Mouse (Mus musculus): ENCODE results near the gene Sergef. TPM values are rescaled to one million over a fixed set of nuclear protein-coding genes. Genes with fewer than 3 reads are reported as not detected.

The Sergef gene
- polyA plus RNA-seq, 1 experiment = 10.8 TPM

- peak; percentile 49 for DNase-seq (ENCODE audit: low read depth)
These were observed 23.1 kb downstream of the Sergef start for GRCm38 (mm10) chr7:46616429-46617005.

GRCm38 (mm10) chr7:46615256-46615977, 24.2 kb downstream of the Sergef start:
- DNase-seq (ENCODE audit: low read depth) = no peak

GRCm38 (mm10) chr7:46614263-46614662, 25.3 kb downstream of the Sergef start:
- DNase-seq (ENCODE audit: low read depth) = no peak

GRCm38 (mm10) chr7:46613091-46613490, 26.5 kb downstream of the Sergef start:
- DNase-seq (ENCODE audit: low read depth) = no peak

- no peak for DNase-seq (ENCODE audit: low read depth)
These were observed 27.1 kb downstream of the Sergef start for GRCm38 (mm10) chr7:46612421-46612937.

- DNase-seq (ENCODE audit: low read depth) = no peak
These were observed 27.6 kb downstream of the Sergef start for GRCm38 (mm10) chr7:46611970-46612369.

GRCm38 (mm10) chr7:46609317-46609716, 30.3 kb downstream of the Sergef start:
- DNase-seq (ENCODE audit: low read depth) = no peak

- no peak for DNase-seq (ENCODE audit: low read depth)
These were observed 32.1 kb downstream of the Sergef start for GRCm38 (mm10) chr7:46607428-46608055.

GRCm38 (mm10) chr7:46607031-46607426, 32.6 kb downstream of the Sergef start:
- no peak for DNase-seq (ENCODE audit: low read depth)

GRCm38 (mm10) chr7:46606391-46607030, 33.1 kb downstream of the Sergef start:
- no peak for DNase-seq (ENCODE audit: low read depth)

GRCm38 (mm10) chr7:46603051-46603450, 36.6 kb downstream of the Sergef start:
- no peak for DNase-seq (ENCODE audit: low read depth)

GRCm38 (mm10) chr7:46602079-46602478, 37.5 kb downstream of the Sergef start:
- no peak for DNase-seq (ENCODE audit: low read depth)

GRCm38 (mm10) chr7:46601097-46601496, 38.5 kb downstream of the Sergef start:
- DNase-seq (ENCODE audit: low read depth) = no peak

- DNase-seq (ENCODE audit: low read depth) = no peak
These were observed 42.6 kb downstream of the Sergef start for GRCm38 (mm10) chr7:46597006-46597405.

- DNase-seq (ENCODE audit: low read depth) = no peak
These were observed 48.1 kb downstream of the Sergef start for GRCm38 (mm10) chr7:46591546-46591945.

- DNase-seq (ENCODE audit: low read depth) = no peak
These were observed 50.4 kb downstream of the Sergef start for GRCm38 (mm10) chr7:46589181-46589580.

- no peak for DNase-seq (ENCODE audit: low read depth)
These were observed 51.6 kb downstream of the Sergef start for GRCm38 (mm10) chr7:46588005-46588404.

- no peak for DNase-seq (ENCODE audit: low read depth)
These were observed 52.1 kb downstream of the Sergef start for GRCm38 (mm10) chr7:46587466-46587865.

- DNase-seq (ENCODE audit: low read depth) = no peak
These were observed 52.9 kb downstream of the Sergef start for GRCm38 (mm10) chr7:46586621-46587216.

- DNase-seq (ENCODE audit: low read depth) = no peak
These were observed 56.9 kb downstream of the Sergef start for GRCm38 (mm10) chr7:46582750-46583149.

GRCm38 (mm10) chr7:46581358-46581930, 58.2 kb downstream of the Sergef start:
- DNase-seq (ENCODE audit: low read depth) = no peak

- no peak for DNase-seq (ENCODE audit: low read depth)
These were observed 61.5 kb downstream of the Sergef start for GRCm38 (mm10) chr7:46578091-46578490.

All from gonadal fat pad, adult 2 months (tissue).